Mouse (Mus musculus) layer of hippocampus, adult 8-10 months (tissue): Measurements from ENCODE around the gene Tmem161a. TPM values are rescaled to one million over a fixed set of nuclear protein-coding genes. Genes with fewer than 3 reads are reported as not detected.

Experiments used
- DNase-seq, 2 experiments: peaks; one replicate each; pipeline ENCODE4 v3.0.0; 2022; ENCODE audit warnings: low spot score in 2 of 2
- total RNA-seq, 4 experiments: library from RNA; stranded (reverse); gene quantifications; 2 replicates each; pipeline ENCODE4 v1.2.4; 2022

Tmem161a gene
- total RNA-seq, 4 experiments from 2014 or later, result 48.9 to 58.8 (median 53.3) TPM

DNA sequence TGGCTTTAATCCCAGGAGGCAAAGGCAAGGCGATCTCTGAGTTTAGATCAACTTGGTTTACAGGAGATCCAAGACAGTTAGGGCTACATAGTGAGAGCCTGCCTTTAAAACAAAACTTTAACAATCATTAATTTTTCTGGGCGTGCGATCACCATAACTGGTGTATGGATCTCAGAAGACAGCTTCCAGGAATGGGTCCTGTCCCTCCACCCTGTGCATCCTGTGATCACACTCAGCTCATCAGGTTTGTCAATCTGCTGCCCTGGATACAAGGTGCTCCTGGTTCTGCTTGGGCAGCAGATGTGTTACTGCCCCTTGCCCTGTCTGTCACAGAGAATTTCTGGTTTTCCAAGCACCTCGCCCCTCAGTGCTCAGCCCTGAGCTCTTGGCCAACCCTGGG is 12.9 kb upstream of the Tmem161a start:
- DNase-seq, result no peak

- no peak for DNase-seq
Observed at GRCm38 (mm10) chr8:70160015-70160414, 12.1 kb upstream of the Tmem161a start.

GRCm38 (mm10) chr8:70163316-70163715 is 8.8 kb upstream of the Tmem161a start:
- DNase-seq, result no peak

DNA sequence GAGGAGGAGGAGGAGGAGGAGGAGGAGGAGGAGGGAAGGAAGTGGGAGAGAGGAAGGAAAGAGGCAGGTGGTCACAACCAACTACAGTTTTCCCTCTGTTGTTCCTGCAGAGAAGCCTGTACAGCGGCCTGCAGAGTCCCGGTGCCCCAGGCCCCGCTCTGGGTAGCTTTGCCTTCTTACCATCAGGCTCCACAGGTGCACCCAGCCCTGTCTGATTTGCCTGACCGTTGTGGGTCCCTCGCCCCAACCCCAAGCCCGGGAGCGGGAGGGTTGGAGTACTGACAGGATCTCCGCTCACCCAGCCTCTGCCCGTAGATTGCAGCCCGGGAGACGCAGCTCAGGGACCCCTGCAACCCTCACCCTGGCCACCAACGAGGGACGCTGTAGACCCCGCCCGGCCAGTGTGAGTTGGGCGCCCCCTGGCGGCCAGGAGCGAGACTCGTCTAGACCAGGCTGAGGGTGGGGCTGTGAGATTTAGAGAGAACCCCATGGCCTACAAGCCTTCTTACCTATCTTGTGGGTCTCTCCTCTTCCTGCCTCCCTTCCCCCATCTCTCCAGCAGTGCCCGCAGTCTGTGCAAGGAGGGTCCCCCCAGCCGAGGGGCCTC is 5.5 kb upstream of the Tmem161a start:
- peak in 1 of 2 experiments; percentile 41 for DNase-seq

GRCm38 (mm10) chr8:70170116-70170515 is 2.0 kb upstream of the Tmem161a start:
- no peak for DNase-seq

GRCm38 (mm10) chr8:70170748-70171147 is 1.4 kb upstream of the Tmem161a start:
- no peak for DNase-seq

DNA sequence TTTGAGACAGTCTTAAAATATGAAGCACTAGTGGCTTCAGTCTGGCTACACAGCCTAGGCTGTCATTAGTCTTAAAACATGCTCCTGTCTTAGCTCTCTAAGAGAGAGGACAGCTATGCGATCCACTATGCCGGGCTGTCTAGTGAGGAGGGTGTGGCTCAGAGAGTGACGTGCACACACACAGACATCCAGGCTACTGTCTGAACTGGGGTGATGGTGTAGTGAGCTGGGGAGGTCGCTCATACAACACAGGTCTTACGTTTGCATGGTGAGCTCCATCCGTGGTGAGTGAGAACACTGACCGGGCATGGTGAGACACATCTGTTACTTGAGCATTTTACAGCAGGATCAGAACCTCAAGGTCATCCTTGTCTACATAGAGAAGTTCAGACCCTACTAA is 916 bp upstream of the Tmem161a start:
- DNase-seq, result no peak

DNA sequence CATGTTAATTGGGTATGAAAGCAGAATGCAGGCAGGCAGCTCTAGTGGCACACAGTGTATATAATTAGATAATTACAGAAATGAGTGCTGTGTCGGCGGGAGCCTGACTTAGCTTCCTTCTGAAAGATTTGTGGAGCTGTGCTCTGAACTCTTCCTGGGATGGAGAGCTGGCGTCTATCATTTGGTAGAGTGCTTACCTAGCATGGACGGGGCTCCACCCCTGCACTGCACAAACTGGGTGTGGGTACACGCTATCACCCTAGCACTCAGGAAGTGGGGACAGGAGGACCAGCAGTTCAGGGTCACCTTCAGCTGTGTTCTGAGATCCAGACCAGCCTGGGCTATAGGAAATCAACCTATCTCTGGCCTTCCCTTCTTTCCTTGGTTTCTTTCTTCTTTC is 1.2 kb downstream of the Tmem161a start:
- no peak for DNase-seq

GRCm38 (mm10) chr8:70174079-70174478 is 1.9 kb downstream of the Tmem161a start:
- no peak for DNase-seq

DNA sequence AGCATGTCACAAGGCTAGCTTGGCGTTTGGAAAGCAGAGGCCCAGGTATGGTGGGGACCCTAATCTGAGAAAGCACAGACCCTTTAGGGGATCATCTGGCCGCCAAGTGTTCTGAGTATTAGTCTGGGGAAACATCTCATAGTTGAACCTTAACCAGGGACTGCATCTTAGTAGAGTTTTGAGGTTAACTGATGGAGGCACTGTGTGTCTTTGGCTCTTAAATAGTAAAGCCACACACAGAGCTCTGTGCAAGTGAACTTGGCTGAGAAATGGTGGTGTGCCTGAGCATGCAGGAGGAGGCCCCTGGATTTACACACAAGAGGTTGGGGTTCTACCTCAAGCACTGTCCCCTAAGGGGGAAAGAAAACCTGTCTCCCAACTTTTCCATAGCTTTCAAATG is 6.1 kb downstream of the Tmem161a start:
- DNase-seq, result no peak

- no peak for DNase-seq
Observed at GRCm38 (mm10) chr8:70179082-70179481, 6.9 kb downstream of the Tmem161a start.

DNA sequence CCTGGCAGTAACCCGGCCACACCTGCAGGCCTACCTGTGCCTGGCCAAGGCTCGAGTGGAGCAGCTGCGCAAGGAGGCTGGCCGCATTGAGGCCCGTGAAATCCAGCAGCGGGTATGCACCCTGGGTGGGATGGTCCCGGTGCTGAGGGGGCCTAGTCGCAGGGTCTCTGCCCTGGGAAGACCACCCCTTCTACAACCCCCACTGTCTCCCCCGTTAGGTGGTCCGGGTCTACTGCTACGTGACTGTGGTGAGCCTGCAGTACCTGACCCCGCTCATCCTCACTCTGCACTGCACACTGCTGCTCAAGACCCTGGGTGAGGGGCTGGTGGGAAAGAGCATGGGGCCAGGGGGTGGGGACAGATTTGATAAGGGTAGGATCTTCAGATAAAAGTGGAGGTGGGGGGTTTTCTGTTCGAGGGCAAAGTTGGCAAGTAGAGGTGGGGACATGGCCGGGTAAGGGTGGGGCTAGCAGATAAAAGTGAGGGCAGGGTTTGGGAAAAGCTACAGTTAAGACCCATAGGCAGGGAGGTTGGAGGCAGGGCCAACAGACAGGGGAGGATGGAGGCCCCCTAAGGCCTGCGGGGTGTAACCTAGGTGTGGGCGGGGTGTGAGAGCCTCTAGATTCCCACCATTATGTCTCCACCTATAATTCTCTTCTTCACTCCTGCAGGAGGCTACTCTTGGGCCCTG is 9.2 kb downstream of the Tmem161a start:
- DNase-seq, result no peak

GRCm38 (mm10) chr8:70181903-70182252 is 9.7 kb downstream of the Tmem161a start:
- DNase-seq, result no peak

- DNase-seq, result no peak
Observed at GRCm38 (mm10) chr8:70183194-70183593, 11.0 kb downstream of the Tmem161a start.

DNA sequence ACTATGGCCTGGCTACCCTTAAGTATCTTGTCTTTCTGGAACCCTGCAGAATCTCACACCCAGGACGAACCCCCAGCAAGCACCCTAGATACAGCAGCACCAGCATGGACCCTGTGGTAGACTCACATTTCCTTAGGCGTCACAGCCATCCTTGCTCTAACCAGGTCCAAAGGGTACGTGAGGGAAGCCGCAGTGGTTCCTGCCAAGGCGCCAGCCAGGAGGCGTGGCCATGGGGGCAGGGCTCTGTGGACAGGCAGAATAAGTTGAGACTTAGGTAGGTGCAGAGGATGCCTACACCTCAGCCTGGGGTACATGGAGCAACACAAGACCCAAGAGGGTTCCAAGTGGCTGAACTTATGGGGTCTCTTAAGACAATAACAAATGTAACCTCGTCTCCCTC is 16.6 kb downstream of the Tmem161a start:
- DNase-seq, result no peak

GRCm38 (mm10) chr8:70193238-70193637 is 21.1 kb downstream of the Tmem161a start:
- DNase-seq, result no peak

DNA sequence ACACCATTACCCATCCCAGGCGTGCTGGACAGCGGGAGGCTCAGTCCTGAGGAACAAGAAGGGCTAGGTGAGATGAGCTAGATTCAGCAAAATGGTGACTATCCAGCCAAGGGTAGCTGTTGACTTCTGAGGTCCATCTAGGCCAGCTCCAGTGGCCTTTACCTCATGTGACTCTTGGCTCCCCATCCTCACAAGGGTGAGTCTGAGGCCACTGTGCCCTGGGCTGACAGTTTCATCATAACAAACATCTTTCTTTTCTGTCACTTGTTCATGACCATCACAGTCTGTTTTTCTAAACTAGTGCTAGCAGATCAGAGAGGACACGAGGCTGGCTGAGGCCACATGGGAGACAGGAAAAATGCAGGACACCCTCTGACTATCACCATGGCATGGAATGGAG is 22.0 kb downstream of the Tmem161a start:
- DNase-seq, result no peak

- no peak for DNase-seq
Observed at GRCm38 (mm10) chr8:70195762-70196161, 23.6 kb downstream of the Tmem161a start.

DNA sequence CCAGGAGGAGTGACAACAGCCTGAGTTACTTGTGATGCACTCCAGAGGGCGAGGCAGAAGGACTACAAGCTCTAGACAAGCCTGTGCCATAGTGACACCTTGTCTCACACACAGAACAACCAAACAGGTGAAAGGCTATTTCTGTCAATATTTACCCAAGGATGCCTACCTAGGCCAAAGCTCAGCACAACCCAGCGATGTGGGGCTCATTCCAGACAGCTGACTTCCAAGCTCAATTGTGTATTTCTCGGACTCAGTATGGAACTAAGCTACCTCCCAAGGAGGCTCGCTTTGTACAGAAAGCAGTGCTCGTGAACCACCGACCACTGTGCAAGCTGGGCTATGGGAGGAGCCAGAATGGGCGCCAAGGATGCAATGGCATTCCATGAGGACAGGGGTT is 25.4 kb downstream of the Tmem161a start:
- no peak for DNase-seq

- DNase-seq, result peak; percentile 63 to 69
Observed at GRCm38 (mm10) chr8:70200098-70200681, 28.0 kb downstream of the Tmem161a start.

GRCm38 (mm10) chr8:70201417-70201816 is 29.3 kb downstream of the Tmem161a start:
- DNase-seq, result no peak

DNA sequence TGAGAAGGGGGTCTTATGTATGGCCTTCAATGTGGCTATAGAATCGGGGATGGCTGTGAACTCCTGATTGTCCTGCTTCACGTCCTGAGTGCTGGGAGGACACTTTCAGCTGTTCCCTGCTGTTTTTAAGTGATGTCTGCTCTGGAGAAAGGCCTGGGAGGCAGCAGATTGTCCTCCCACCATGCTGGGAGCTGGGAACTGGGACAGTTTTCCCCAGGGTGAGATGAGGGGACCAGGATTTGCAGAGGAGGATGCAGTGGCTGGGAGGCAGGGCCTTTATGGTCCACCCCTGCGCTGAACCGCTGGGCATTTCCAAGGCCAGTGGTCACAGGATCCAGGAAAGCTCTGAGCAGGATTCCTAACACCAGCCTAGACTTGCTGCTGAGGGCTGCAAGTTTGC is 30.9 kb downstream of the Tmem161a start:
- no peak for DNase-seq

DNA sequence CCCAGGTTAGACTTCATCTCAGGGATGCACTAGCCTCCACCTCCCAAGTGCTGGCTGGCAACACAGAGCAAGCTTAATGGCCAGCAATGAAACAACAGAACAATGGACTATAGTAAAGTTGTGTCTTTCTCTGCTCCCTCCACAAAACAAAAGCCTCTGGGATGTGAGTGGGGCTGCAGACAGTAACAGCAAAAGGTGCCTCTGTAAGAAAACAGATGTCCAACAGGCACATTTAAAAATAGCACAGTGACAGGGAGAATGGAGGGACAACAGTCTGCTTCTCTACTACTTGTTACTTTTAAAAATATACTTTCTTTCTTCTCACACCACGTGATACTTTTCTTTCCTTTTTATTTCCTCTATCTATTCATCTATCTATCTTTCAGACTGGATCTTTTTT is 32.6 kb downstream of the Tmem161a start:
- DNase-seq, result no peak
